Mouse (Mus musculus) liver, embryonic 14.5 days (tissue): ENCODE data around the gene Vars.
A peak's percentile ranks its signal among the peaks of the same experiment; 100 is the strongest.

Experiments used
- CTCF ChIP-seq: IDR thresholded peaks from 2 replicates; pipeline ENCODE4 v1.5.1; 2016; ENCODE audit warnings: antibody characterized with exemption, low read depth, control low read depth
- EP300 ChIP-seq: IDR thresholded peaks from 2 replicates; pipeline ENCODE4 v1.6.1; 2016; ENCODE audit warnings: antibody characterized with exemption, low read depth

DNA sequence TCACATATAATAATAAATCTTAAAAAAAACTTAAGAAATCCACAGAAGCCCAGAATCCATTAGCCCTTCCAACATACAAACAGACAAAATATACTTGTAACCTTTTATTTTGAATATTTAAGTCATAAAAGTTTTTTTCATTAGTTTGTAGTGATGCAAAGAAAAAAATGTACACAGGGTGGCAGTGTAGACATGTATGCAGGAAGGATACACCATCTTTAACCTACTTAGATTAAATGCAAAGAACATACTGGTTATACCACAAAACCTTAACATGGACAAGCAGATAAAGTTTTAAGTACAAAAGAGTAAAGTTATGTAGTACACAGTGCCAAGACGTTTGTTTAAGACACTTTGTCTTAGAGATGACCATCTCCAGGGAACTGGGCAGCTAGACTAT is 44.4 kb upstream of the Vars start:
- peak; percentile 34; the same call in 1 of the 2 replicates for TF ChIP-seq CTCF
- TF ChIP-seq EP300: no peak
